Mouse (Mus musculus): Measurements from ENCODE around the gene Gm49721. TPM values are rescaled to one million over a fixed set of nuclear protein-coding genes. Genes with fewer than 3 reads are reported as not detected.

The Gm49721 gene
- polyA plus RNA-seq (2015; fragmentation: Nextera tagmentation; extraction: Ambion mirVana): 0.16 and 0.27 TPM in 2 replicates

DNA sequence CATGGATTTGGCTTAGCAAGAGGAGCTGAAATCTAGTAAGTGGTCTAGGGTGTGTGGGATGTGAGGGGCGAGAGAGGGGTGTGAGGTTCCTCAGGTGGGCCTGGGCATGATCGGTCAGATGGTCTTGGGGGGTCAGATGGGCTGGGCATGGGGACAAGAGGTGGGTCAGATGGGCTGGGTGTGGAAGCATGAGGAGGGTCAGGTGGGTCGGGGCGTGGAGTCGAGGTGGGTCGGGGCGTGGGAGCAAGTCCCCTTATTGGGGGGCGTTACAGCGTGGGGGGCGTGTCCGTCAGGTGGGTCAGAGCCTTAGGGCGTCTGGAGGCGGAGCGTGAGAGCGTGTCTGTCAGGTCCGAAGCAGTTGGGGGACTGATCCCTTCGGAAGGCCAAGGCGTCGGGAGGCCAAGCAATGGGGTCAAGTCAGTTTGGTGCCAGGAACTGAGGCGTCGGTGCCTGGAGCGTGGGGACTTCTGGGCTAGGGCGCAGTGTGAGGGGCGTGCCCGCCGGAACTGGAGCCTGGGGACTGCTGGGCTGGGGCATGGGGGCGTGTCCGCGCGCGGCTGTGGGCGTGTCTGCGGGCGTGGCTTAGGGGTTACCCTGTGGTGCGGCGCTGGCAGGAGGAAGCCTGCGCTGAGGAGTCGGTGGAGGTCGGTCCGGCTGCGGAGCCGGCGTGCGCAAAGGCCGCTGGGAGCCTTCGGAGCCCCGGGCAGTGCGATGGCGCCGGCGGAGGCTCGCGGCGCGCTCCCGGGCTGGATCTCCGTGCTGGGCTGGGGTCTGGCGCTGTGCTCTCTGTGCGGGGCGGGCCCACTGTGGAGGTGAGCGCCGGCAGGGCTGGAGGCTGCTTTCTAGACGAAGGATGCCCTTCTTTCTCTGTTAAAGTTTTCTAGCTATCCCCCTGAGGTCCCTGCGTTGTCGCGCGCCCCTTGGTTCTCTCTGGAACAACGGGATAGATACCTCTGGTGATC is at the start of gene Gm49721:
TSS of gene Gm49721 (plus strand) at position 618 of the 962 bp plus-strand sequence.

DNA sequence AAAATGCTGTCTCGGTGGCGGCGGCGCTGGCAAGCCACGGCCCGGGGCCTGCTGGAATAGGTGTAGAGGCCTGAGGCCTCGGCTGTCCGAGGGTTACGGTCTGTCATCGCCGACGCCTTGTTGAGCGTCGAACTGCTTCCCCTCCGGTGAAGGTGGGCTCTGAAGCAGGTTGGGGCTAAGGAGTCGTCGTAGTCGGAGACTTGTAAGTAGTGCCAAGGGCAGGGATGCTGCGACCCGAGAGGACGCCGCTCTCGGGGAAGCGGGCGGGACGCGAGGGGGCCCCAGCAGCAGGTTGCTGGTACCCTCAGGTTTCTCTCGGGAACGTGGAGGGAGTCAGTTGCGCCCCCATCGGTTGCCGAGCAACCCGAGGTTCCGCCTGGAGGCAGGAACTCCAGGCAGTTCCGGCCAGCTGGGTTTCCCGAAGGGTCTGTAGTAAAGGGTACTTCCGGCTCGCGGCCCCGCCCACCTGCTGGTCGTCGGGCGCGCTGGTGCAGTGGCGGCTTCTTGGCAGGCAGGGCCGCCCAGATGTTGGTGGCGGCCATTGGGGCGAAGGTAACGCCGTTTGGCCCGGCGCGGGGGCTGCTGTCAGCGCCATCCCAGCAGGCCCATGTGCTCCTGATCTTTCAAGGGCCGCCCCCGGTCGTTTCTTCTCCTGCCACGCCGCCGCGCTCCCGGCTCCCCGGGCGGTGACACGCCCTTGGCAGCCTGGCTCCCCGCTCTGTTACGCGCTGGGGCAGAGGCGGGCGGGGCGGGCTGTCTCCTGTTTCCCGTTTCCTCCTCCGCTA is 30.5 kb upstream of the Gm49721 start, which contains the start of gene Rsph3b:
TSS of gene Rsph3b (minus strand) at position 699 of the 785 bp plus-strand sequence.

DNA sequence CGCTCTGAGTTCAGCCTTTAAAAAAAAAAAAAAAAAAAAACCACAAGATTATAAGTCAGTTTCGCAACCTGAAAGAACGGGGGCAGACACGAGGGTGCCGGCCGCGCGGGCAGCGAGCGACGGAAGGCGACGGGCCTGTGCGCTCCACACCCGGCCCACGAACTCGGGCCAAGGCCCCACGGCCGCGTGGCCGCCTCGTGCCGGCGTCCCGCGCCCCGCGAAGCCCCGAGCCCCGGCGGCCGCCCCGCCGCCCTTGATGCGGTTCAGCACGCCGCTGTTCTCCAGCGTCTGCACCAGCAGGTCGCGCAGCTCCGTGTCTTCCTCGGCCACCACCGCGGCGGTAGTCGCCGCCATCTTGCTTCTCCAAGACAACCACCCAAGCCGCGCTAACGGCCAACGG is 17.9 kb upstream of the Gm49721 start, which contains the start of gene Tagap1:
TSS of gene Tagap1 (minus strand) at position 381 of the 400 bp plus-strand sequence.

DNA sequence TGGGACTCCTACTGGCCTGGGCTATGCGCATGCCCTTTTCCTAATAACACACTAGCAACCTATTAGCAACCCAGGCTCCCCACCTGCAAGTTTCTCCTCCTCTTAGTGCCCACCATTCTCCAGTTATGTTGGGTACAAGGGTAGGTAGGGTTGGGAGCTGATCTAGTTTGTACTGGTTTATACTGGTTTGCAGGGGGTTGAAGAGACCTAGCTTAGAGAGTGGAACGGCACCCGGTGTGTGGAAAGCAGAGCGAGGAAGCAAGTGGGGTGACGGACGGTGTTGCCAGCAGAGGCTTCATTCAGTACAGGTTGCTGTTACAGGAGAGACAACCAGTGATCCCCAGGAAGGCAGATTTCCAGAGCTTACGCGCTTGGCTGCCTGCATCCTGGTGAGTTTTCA is 8.4 kb upstream of the Gm49721 start, which contains the start of gene Rnaset2b:
TSS of gene Rnaset2b (plus strand) at position 301 of the 400 bp plus-strand sequence.

DNA sequence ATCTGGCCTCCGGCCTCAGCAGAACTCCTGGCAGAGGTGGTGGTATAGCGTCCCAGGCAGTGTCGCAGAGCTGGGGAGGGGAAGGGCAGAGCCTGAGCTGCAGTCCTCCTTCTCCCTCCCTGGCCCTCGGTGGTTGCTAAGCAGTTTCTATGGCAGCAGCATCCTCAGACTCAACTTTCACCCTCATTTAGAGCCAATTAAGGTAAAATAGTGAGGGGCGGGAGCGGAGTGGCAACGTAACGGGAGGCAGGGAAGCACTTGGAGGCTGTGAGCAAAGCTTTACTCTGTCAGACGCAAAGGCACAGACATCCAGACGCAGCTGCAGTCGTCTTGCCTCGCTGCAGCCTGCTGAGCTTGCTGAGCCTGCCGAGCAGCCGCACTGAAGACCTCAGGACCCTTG is 46.6 kb downstream of the Gm49721 start, which contains the start of gene Gm1604a:
TSS of gene Gm1604a (plus strand) at position 312 of the 400 bp plus-strand sequence.

Other genes with a start within 250 kb of the Gm49721 start
- 92.1 and 98.9 TPM in 2 replicates for gene Ezr, start 196.1 kb upstream of the Gm49721 start, polyA plus RNA-seq (2015; fragmentation: Nextera tagmentation; extraction: Ambion mirVana)
- 16.0 and 17.3 TPM in 2 replicates for gene Rsph3b, start 30.2 kb upstream of the Gm49721 start, polyA plus RNA-seq (2015; fragmentation: Nextera tagmentation; extraction: Ambion mirVana)
- 15.1 and 19.3 TPM in 2 replicates for gene Tagap1, start 17.7 kb upstream of the Gm49721 start, polyA plus RNA-seq (2015; fragmentation: Nextera tagmentation; extraction: Ambion mirVana)
- gene Rnaset2b, start 8.3 kb upstream of the Gm49721 start, polyA plus RNA-seq (2015; fragmentation: Nextera tagmentation; extraction: Ambion mirVana): 141 and 187 TPM in 2 replicates
- 0.83 and 0.91 TPM in 2 replicates for gene Gm1604a, start 46.7 kb downstream of the Gm49721 start, polyA plus RNA-seq (2015; fragmentation: Nextera tagmentation; extraction: Ambion mirVana)
- gene Rps6ka2, start 191.2 kb downstream of the Gm49721 start, polyA plus RNA-seq (2015; fragmentation: Nextera tagmentation; extraction: Ambion mirVana): 2.7 and 3.6 TPM in 2 replicates

Data from spleen, postnatal 0 days (tissue).